Mouse (Mus musculus): ENCODE results near the gene Trmt2a.

DNA sequence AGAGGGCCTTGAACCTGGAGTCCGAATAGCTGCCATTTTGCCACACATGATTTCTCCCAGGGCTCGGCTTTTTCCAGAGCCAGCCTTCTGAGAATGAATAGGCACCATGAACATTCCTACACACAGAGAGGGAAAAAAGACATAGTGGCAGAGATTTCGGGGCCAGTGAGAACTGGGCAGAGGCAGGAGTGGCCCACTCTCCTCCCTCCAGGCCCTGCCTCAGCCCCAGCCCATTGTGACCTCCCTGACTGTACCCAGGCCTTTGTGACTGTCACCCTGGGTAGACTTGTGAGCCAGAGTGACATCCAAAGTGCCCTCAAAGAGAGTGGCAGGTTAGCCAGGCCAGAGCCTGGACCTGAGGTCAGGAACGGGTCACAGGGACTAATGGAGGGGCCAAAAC is 30.9 kb upstream of the Trmt2a start, which contains the start of gene Ccdc188:
- no peak for TF ChIP-seq CTCF (IDR thresholded peaks at IDR 0.05; ENCODE audit: insufficient read depth, low read length)
- TF ChIP-seq POLR2A (IDR thresholded peaks at IDR 0.05; ENCODE audit: borderline replicate concordance, extremely low read depth, low read depth, low read length): no peak

Measured in lung, adult 2 months (tissue).